Mouse (Mus musculus) liver, embryonic 14.5 days (tissue): Measurements from ENCODE around the gene Micu1. TPM values are rescaled to one million over a fixed set of nuclear protein-coding genes. Genes with fewer than 3 reads are reported as not detected.

ENCODE experiments used
- ATAC-seq: fragments of 200-750 bp; cut with Nextera tagmentation; 2 replicates; pipeline ENCODE4 v1.8.0; 2017; ENCODE audit warnings: moderate number of reproducible peaks, mild to moderate bottlenecking, moderate library complexity; ENCODE audit not compliant: insufficient read depth
- DNase-seq, 3 experiments: peaks; one replicate each; pipeline ENCODE4 v3.0.0-alpha.2; 2012 to 2013; ENCODE audit warnings: low read depth in 3 of 3, low spot score in 3 of 3
- H3K27ac ChIP-seq: fragments of 300-500 bp; sonication (generic); 2 replicates; pipeline ENCODE4 v1.5.1; 2014; ENCODE audit warnings: moderate library complexity, mild to moderate bottlenecking, control low read depth, inconsistent platforms
- H3K27me3 ChIP-seq: fragments of 300-500 bp; sonication (generic); 2 replicates; pipeline ENCODE4 v1.6.1; 2014; ENCODE audit warnings: mild to moderate bottlenecking, low read length, moderate library complexity; ENCODE audit not compliant: control insufficient read depth, insufficient read depth
- H3K36me3 ChIP-seq: fragments of 300-500 bp; sonication (generic); replicated peaks from 2 replicates; pipeline ENCODE4 v1.6.1; 2014; ENCODE audit warnings: low read depth; ENCODE audit not compliant: control insufficient read depth, insufficient read depth
- H3K4me1 ChIP-seq, 2 experiments: fragments of 200-500 bp in 1 of 2; fragments of 300-500 bp in 1 of 2; sonication (generic) in 1 of 2; replicated peaks; 2 replicates each; pipeline ENCODE4 v1.6.1; 2012 to 2014; ENCODE audit warnings: antibody characterized with exemption in 1 of 2, inconsistent platforms in 1 of 2, low read length in 1 of 2; ENCODE audit not compliant: control insufficient read depth in 2 of 2, insufficient read depth in 2 of 2
- H3K4me2 ChIP-seq: fragments of 300-500 bp; sonication (generic); 2 replicates; pipeline ENCODE4 v1.6.1; 2014; ENCODE audit warnings: low read depth, mild to moderate bottlenecking, control low read depth, moderate library complexity
- H3K4me3 ChIP-seq, 2 experiments: fragments of 200-500 bp in 1 of 2; fragments of 300-500 bp in 1 of 2; sonication (generic) in 1 of 2; 2 replicates each; pipeline ENCODE4 v1.5.1; 2012 to 2014; ENCODE audit warnings: low read depth in 2 of 2, low read length in 2 of 2, mild to moderate bottlenecking in 2 of 2, control low read depth in 1 of 2, inconsistent platforms in 1 of 2, moderate library complexity in 1 of 2; ENCODE audit not compliant: insufficient read depth in 1 of 2
- H3K9ac ChIP-seq: fragments of 300-500 bp; sonication (generic); replicated peaks from 2 replicates; pipeline ENCODE4 v1.6.1; 2014; ENCODE audit warnings: mild to moderate bottlenecking, control low read depth, moderate library complexity
- H3K9me3 ChIP-seq: fragments of 300-500 bp; sonication (generic); 2 replicates; pipeline ENCODE4 v1.6.1; 2016; ENCODE audit warnings: low read length, mixed read lengths; ENCODE audit not compliant: control insufficient read depth
- CTCF ChIP-seq: IDR thresholded peaks from 2 replicates; pipeline ENCODE4 v1.5.1; 2016; ENCODE audit warnings: antibody characterized with exemption, low read depth, control low read depth
- EP300 ChIP-seq: IDR thresholded peaks from 2 replicates; pipeline ENCODE4 v1.6.1; 2016; ENCODE audit warnings: antibody characterized with exemption, low read depth
- WGBS: fragments of 180-500 bp; shearing (Covaris S2); extraction: QIAGEN DNeasy Blood & Tissue Kit; methylation state at CpG from one replicate; pipeline ENCODE4 v1.1.7; 2014; ENCODE audit not compliant: insufficient replicate concordance; 5-methylcytosine and 5-hydroxymethylcytosine counted together
- polyA plus RNA-seq, 2 experiments: library from polyadenylated mRNA; depleted of rRNA in 1 of 2; stranded (reverse) in 1 of 2; unstranded in 1 of 2; fragments of >200 nt; fragmentation: Nextera tagmentation in 1 of 2; extraction: Ambion mirVana in 1 of 2; gene quantifications; 2 replicates each; pipeline versions ENCODE4 v1.2.1 to v1.2.3; 2012 to 2014

Micu1 gene
- polyA plus RNA-seq, 2 experiments = 27.1 to 28.2 TPM

GRCm38 (mm10) chr10:59754901-59755300, 52.6 kb downstream of the Micu1 start:
- H3K4me1 ChIP-seq = no peaks in the 10 kb centered on the region
- H3K36me3 ChIP-seq = no peaks in the 10 kb centered on the region
- H3K4me3 ChIP-seq = no peak overlapping the region
- no peak overlapping the region for H3K9ac ChIP-seq
- H3K27me3 ChIP-seq = no peaks in the 10 kb centered on the region
- 81% methylated on average over 1 of the region's 1 CpGs for WGBS
- TF ChIP-seq CTCF (no peak), EP300 (no peak)
- DNase-seq (no peak), ATAC-seq (no peak)
- H3K4me2 ChIP-seq = no peak overlapping the region
- no peaks in the 10 kb centered on the region for H3K9me3 ChIP-seq
- no peak overlapping the region for H3K27ac ChIP-seq

GRCm38 (mm10) chr10:59755681-59756080, 53.4 kb downstream of the Micu1 start:
- 89% methylated on average over 11 of the region's 11 CpGs for WGBS
- no peak overlapping the region for H3K9ac ChIP-seq
- DNase-seq (no peak), ATAC-seq (no peak)
- H3K4me1 ChIP-seq = no peaks in the 10 kb centered on the region
- H3K27me3 ChIP-seq = no peaks in the 10 kb centered on the region
- no peak overlapping the region for H3K27ac ChIP-seq
- no peaks in the 10 kb centered on the region for H3K36me3 ChIP-seq
- no peak for TF ChIP-seq CTCF
- no peak for TF ChIP-seq EP300
- no peaks in the 10 kb centered on the region for H3K9me3 ChIP-seq
- H3K4me2 ChIP-seq = no peak overlapping the region
- no peak overlapping the region for H3K4me3 ChIP-seq

- H3K27ac ChIP-seq = no peak overlapping the region
- no peaks in the 10 kb centered on the region for H3K27me3 ChIP-seq
- H3K9ac ChIP-seq = no peak overlapping the region
- no peaks in the 10 kb centered on the region for H3K9me3 ChIP-seq
- ATAC-seq (no peak), DNase-seq (no peak)
- H3K4me3 ChIP-seq = no peak overlapping the region
- TF ChIP-seq CTCF (no peak), EP300 (no peak)
- 87% methylated on average over 12 of the region's 12 CpGs for WGBS
- H3K4me1 ChIP-seq = no peaks in the 10 kb centered on the region
- no peaks in the 10 kb centered on the region for H3K36me3 ChIP-seq
- no peak overlapping the region for H3K4me2 ChIP-seq
Observed at GRCm38 (mm10) chr10:59756090-59756489, 53.8 kb downstream of the Micu1 start.

GRCm38 (mm10) chr10:59756570-59756969, 54.3 kb downstream of the Micu1 start:
- WGBS = 74% methylated on average over 8 of the region's 8 CpGs
- H3K9me3 ChIP-seq = no peaks in the 10 kb centered on the region
- TF ChIP-seq CTCF (no peak), EP300 (no peak)

GRCm38 (mm10) chr10:59764781-59765180, 62.5 kb downstream of the Micu1 start:
- TF ChIP-seq EP300 = no peak
- TF ChIP-seq CTCF = no peak
- DNase-seq (no peak), ATAC-seq (no peak)
- 78% methylated on average over 6 of the region's 6 CpGs for WGBS
- Histone ChIP-seq H3K4me1 (peaks cover 0 to 2% of the 10 kb centered on the region in 2 experiments; a peak in 1 of 4 replicates), H3K9ac (no peak overlapping the region), H3K4me3 (no peak overlapping the region), H3K4me2 (no peak overlapping the region), H3K9me3 (no peaks in the 10 kb centered on the region), H3K27ac (no peak overlapping the region), H3K27me3 (no peaks in the 10 kb centered on the region), H3K36me3 (no peaks in the 10 kb centered on the region)

More at GRCm38 (mm10) chr10:59756570-59756969, 54.3 kb downstream of the Micu1 start:
- Histone ChIP-seq H3K27ac (no peak overlapping the region), H3K4me1 (no peaks in the 10 kb centered on the region), H3K36me3 (no peaks in the 10 kb centered on the region), H3K9ac (no peak overlapping the region), H3K27me3 (no peaks in the 10 kb centered on the region), H3K4me2 (no peak overlapping the region), H3K4me3 (no peak overlapping the region)
- ATAC-seq (no peak), DNase-seq (no peak)
